Comparison of ENCODE assay signal across 8 mouse cellular contexts in genomic region chr13:90922751-90923612, GRCm38 (mm10). TPM values are rescaled to one million over a fixed set of nuclear protein-coding genes. Genes with fewer than 3 reads are reported as not detected.
A peak's percentile ranks its signal among the peaks of the same experiment; 100 is the strongest.
DNase-seq lines count a peak whose midpoint lies in the region; ATAC-seq and TF ChIP-seq lines count a peak whose summit lies in the region.

Rps23 (plus strand) TSS chr13:90922958.

- peak; percentile 90 for TF ChIP-seq EP300 in lung, postnatal 0 days (IDR thresholded peaks at IDR 0.05)

- TF ChIP-seq CTCF in lung, postnatal 0 days (IDR thresholded peaks at IDR 0.05), result no peak; the same call in 1 of the 2 replicates

- peak within 1 kb of the TSS; percentile 89 for H3K4me3 ChIP-seq in hindbrain, embryonic 10.5 days
- H3K4me3 ChIP-seq in lung, postnatal 0 days (ENCODE audit: low read depth, low read length), result peak within 1 kb of the TSS; percentile 90

- H3K27ac ChIP-seq in hindbrain, embryonic 10.5 days, result peak within 1 kb of the TSS; percentile 97
- H3K27ac ChIP-seq in lung, postnatal 0 days (ENCODE audit: low read length), result peak within 1 kb of the TSS; percentile 82

- DNase-seq in MN1 (ENCODE audit: low spot score), result peak; percentile 94
- DNase-seq in cerebellum, adult 9-10 months, result peak; percentile 92
- DNase-seq in hindbrain, embryonic 10.5 days (ENCODE audit: low spot score), result peak; percentile 92
- DNase-seq in layer of hippocampus, adult 9-11 months, result peak; percentile 88
- peak; percentile 97 for DNase-seq in lung, postnatal 0 days (ENCODE audit: low spot score)
- peak; percentile 87 for DNase-seq in ovary, postnatal 14 days (ENCODE audit: low spot score)
- peak; percentile 91 for DNase-seq in thymus, postnatal 14 days

- H3K9me3 ChIP-seq in hindbrain, embryonic 10.5 days, result no peaks in the 10 kb centered on the region
- H3K9me3 ChIP-seq in lung, postnatal 0 days (ENCODE audit: low read length), result no peaks in the 10 kb centered on the region

- ATAC-seq in frontal cortex, adult (ENCODE audit: low TSS enrichment), result peak; percentile 96
- ATAC-seq in lung, postnatal 0 days, result peak; percentile 99

- no peaks in the 10 kb centered on the region for H3K27me3 ChIP-seq in hindbrain, embryonic 10.5 days (ENCODE audit: insufficient read depth, poor library complexity, severe bottlenecking)
- no peaks in the 10 kb centered on the region for H3K27me3 ChIP-seq in lung, postnatal 0 days (replicated peaks; ENCODE audit: insufficient read depth, low read length)

- peaks cover 35% of the 10 kb centered on the region for H3K36me3 ChIP-seq in hindbrain, embryonic 10.5 days
- H3K36me3 ChIP-seq in lung, postnatal 0 days (ENCODE audit: insufficient read depth, low read length), result peaks cover 14% of the 10 kb centered on the region

- peaks cover 5% of the 10 kb centered on the region for H3K4me1 ChIP-seq in hindbrain, embryonic 10.5 days (replicated peaks)
- no peaks in the 10 kb centered on the region for H3K4me1 ChIP-seq in lung, postnatal 0 days (ENCODE audit: insufficient read depth, low read depth, low read length)

- peak within 1 kb of the TSS; percentile 98 for H3K9ac ChIP-seq in lung, postnatal 0 days (replicated peaks; ENCODE audit: low read depth)

- WGBS in hindbrain, embryonic 10.5 days, result under 1% methylated on average over 57 of the region's 57 CpGs
- under 1% methylated on average over 57 of the region's 57 CpGs for WGBS in lung, postnatal 0 days

- peak within 1 kb of the TSS; percentile 61 for H3K4me2 ChIP-seq in lung, postnatal 0 days (replicated peaks; ENCODE audit: low read depth, low read length)

RNA-seq across cellular contexts. Expression of gene Rps23, which starts in this region (rescaled TPM):
- 172 and 194 TPM in 2 replicates for polyA plus RNA-seq in hindbrain, embryonic 10.5 days (2016; fragmentation: Nextera tagmentation; extraction: Ambion mirVana)
- 202 and 205 TPM in 2 replicates for polyA plus RNA-seq in lung, postnatal 0 days (2015; fragmentation: Nextera tagmentation; extraction: Ambion mirVana)

Comparison
In these comparisons a context has a peak if more than half of its experiments do, and no peak if none do; other contexts are left out.
1. Peak in every context shown above with its lines: DNase-seq, ATAC-seq, H3K4me3 ChIP-seq and H3K27ac ChIP-seq.